Comparison of ENCODE assay signal across 9 mouse cellular contexts in the genomic region with DNA sequence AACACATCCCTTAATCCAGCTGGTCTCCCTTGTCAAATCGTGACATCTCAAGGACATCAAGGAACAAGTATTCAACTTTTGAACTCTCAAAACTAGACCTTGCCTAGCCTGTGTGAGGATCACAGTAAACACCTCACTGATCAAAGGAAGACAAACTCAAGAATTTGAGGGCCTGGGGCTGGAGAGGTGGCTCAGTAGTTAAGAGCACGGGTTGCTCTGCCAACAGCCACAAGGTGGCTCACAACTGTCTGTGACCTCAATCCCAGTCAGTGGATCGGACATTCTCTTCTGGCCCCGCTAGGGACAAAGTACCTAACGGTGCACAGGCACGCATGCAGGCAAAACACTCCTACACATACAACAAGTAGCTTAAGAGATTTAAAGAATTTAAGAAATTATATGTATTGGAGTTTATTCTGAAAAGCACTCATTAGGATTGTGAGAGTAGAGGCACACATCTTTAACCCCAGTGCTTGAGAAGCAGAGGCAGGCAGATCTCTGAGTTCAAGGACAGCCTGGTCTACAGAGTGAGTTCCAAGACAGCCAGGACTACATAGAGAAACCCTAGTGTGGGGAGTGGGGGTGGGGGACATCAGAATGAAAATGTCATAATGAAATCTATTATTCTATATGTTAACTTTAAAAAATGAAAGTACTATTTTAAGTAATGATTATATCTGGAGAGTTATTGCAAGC. TPM values are rescaled to one million over a fixed set of nuclear protein-coding genes. Genes with fewer than 3 reads are reported as not detected.
DNase-seq lines count a peak whose midpoint lies in the region; ATAC-seq and TF ChIP-seq lines count a peak whose summit lies in the region.
"Had no signal": no experiment of that assay in that cellular context is flagged by ENCODE, and none has a peak within 500 bp of the region (broad histone marks: within the 10 kb centered on the region; RNA-seq: fewer than 3 reads in every experiment).

No protein-coding gene starts in this region.

- H3K4me1 ChIP-seq in heart, embryonic 13.5 days, result peaks cover 24% of the 10 kb centered on the region
- peaks cover 6% of the 10 kb centered on the region for H3K4me1 ChIP-seq in heart, embryonic 11.5 days (ENCODE audit: control insufficient read depth, insufficient read depth, low read length)
- H3K4me1 ChIP-seq in ES-E14 (ENCODE audit: control insufficient read depth in 2 of 2, insufficient read depth in 2 of 2, low read length in 2 of 2, poor library complexity in 1 of 2), result peaks cover 0 to 2% of the 10 kb centered on the region in 2 experiments; a peak in 1 of 4 replicates
- H3K4me1 ChIP-seq in forebrain, embryonic 14.5 days (ENCODE audit: control insufficient read depth, insufficient read depth, low read length), result no peaks in the 10 kb centered on the region
- peaks cover 45% of the 10 kb centered on the region for H3K4me1 ChIP-seq in limb, embryonic 10.5 days
- H3K4me1 ChIP-seq: stomach, embryonic 15.5 days had no signal

- H3K36me3 ChIP-seq in heart, embryonic 13.5 days, result peaks cover 17% of the 10 kb centered on the region
- no peaks in the 10 kb centered on the region for H3K36me3 ChIP-seq in heart, embryonic 11.5 days (ENCODE audit: control insufficient read depth, insufficient read depth, low read length)
- H3K36me3 ChIP-seq in ES-E14 (ENCODE audit: control insufficient read depth, insufficient read depth, low read length, poor library complexity, severe bottlenecking), result no peaks in the 10 kb centered on the region; the same call in 1 of the 2 replicates
- H3K36me3 ChIP-seq in forebrain, embryonic 14.5 days (ENCODE audit: control insufficient read depth, insufficient read depth, low read length), result no peaks in the 10 kb centered on the region
- peaks cover 17% of the 10 kb centered on the region for H3K36me3 ChIP-seq in limb, embryonic 10.5 days

- ATAC-seq in heart, embryonic 13.5 days (ENCODE audit: extremely low read depth, insufficient number of reproducible peaks, low FRiP score, low TSS enrichment), result no peak
- no peak for ATAC-seq in heart, embryonic 11.5 days (replicated peaks; ENCODE audit: insufficient number of reproducible peaks, low FRiP score, low TSS enrichment)
- ATAC-seq in forebrain, embryonic 14.5 days, result peak; percentile 71

- H3K27me3 ChIP-seq in heart, embryonic 13.5 days (replicated peaks), result no peaks in the 10 kb centered on the region
- no peaks in the 10 kb centered on the region for H3K27me3 ChIP-seq in heart, embryonic 11.5 days (ENCODE audit: control insufficient read depth, insufficient read depth, low read length)
- H3K27me3 ChIP-seq in forebrain, embryonic 14.5 days (replicated peaks; ENCODE audit: control insufficient read depth, insufficient read depth, low read length), result no peaks in the 10 kb centered on the region
- H3K27me3 ChIP-seq in limb, embryonic 10.5 days (ENCODE audit: low read depth, poor library complexity, severe bottlenecking), result no peaks in the 10 kb centered on the region
- H3K27me3 ChIP-seq: stomach, embryonic 15.5 days had no signal

- peaks cover 12% of the 10 kb centered on the region for H3K9me3 ChIP-seq in heart, embryonic 13.5 days
- H3K9me3 ChIP-seq in heart, embryonic 11.5 days (replicated peaks; ENCODE audit: control insufficient read depth, low read length), result peaks cover 6% of the 10 kb centered on the region; the same call in 1 of the 2 replicates
- H3K9me3 ChIP-seq in ES-E14 (ENCODE audit: control insufficient read depth, insufficient read depth, low read depth, low read length), result no peaks in the 10 kb centered on the region
- H3K9me3 ChIP-seq in forebrain, embryonic 14.5 days (replicated peaks; ENCODE audit: control insufficient read depth, low read length), result peaks cover 5% of the 10 kb centered on the region; the same call in 1 of the 2 replicates
- peaks cover 7% of the 10 kb centered on the region for H3K9me3 ChIP-seq in limb, embryonic 10.5 days (replicated peaks)
- H3K9me3 ChIP-seq: stomach, embryonic 15.5 days had no signal

- H3K27ac ChIP-seq in heart, embryonic 13.5 days (replicated peaks), result no peak overlapping the region; the same call in 1 of the 2 replicates
- H3K27ac ChIP-seq in heart, embryonic 11.5 days (ENCODE audit: low read depth, low read length), result no peak overlapping the region
- H3K27ac ChIP-seq in ES-E14 (ENCODE audit: insufficient read depth, low read depth, low read length, poor library complexity, severe bottlenecking), result no peak overlapping the region
- no peak overlapping the region for H3K27ac ChIP-seq in forebrain, embryonic 14.5 days (ENCODE audit: low read depth, low read length)
- H3K27ac ChIP-seq in limb, embryonic 10.5 days, result peak overlapping the region; percentile 54; the same call in 1 of the 2 replicates
- H3K27ac ChIP-seq: stomach, embryonic 15.5 days had no signal

- WGBS in heart, embryonic 13.5 days, result 44% methylated on average over 6 of the region's 6 CpGs
- WGBS in heart, embryonic 11.5 days (ENCODE audit: insufficient replicate concordance), result 53% methylated on average over 6 of the region's 6 CpGs
- 68% methylated on average over 6 of the region's 6 CpGs for WGBS in forebrain, embryonic 14.5 days
- 63% methylated on average over 6 of the region's 6 CpGs for WGBS in limb, embryonic 10.5 days

- no peak overlapping the region for H3K9ac ChIP-seq in heart, embryonic 13.5 days
- no peak overlapping the region for H3K9ac ChIP-seq in heart, embryonic 11.5 days (ENCODE audit: low read depth, low read length)
- H3K9ac ChIP-seq in ES-E14 (ENCODE audit: insufficient read depth, low read depth, low read length, poor library complexity, severe bottlenecking), result no peak overlapping the region
- no peak overlapping the region for H3K9ac ChIP-seq in forebrain, embryonic 14.5 days (ENCODE audit: low read length)
- H3K9ac ChIP-seq: stomach, embryonic 15.5 days had no signal

- H3K4me3 ChIP-seq in heart, embryonic 13.5 days, result no peak overlapping the region
- H3K4me3 ChIP-seq in heart, embryonic 11.5 days (ENCODE audit: low read depth, low read length), result no peak overlapping the region
- no peak overlapping the region for H3K4me3 ChIP-seq in ES-E14 (ENCODE audit: insufficient read depth in 1 of 2, low read depth in 1 of 2, low read length in 2 of 2, poor library complexity in 1 of 2, severe bottlenecking in 1 of 2)
- H3K4me3 ChIP-seq in forebrain, embryonic 14.5 days (ENCODE audit: low read depth, low read length), result no peak overlapping the region
- no peak overlapping the region for H3K4me3 ChIP-seq in limb, embryonic 10.5 days
- H3K4me3 ChIP-seq: stomach, embryonic 15.5 days had no signal

- 0 out of 2 replicates have a peak overlapping the region, but pooled peaks have one; percentile 3 for H3K4me2 ChIP-seq in heart, embryonic 13.5 days
- no peak overlapping the region for H3K4me2 ChIP-seq in heart, embryonic 11.5 days
- H3K4me2 ChIP-seq in forebrain, embryonic 14.5 days (ENCODE audit: low read length), result no peak overlapping the region
- H3K4me2 ChIP-seq: stomach, embryonic 15.5 days had no signal

- peak; percentile 44 for DNase-seq in ES-E14 (ENCODE audit: low read depth, low spot score)
- no peak for DNase-seq in forebrain, embryonic 14.5 days (ENCODE audit: low spot score)
- peak; percentile 44 for DNase-seq in limb, embryonic 10.5 days (ENCODE audit: low spot score)
- DNase-seq in spleen, adult 12 weeks (ENCODE audit: low spot score), result no peak
- DNase-seq in spleen, adult 18-20 months, result no peak
- DNase-seq in right cerebral cortex, postnatal 14 days, result no peak

- in situ Hi-C loops in ES-E14 (cut with MboI; ENCODE audit: low sequenced_read_pairs in 2 of 2, unreplicated experiment in 2 of 2), result no loop called here

TF ChIP-seq in ES-E14, 5 proteins besides CTCF, POLR2A, EP300 and RAD21:
- TF ChIP-seq ZC3H11A (IDR thresholded peaks at IDR 0.05; ENCODE audit: borderline replicate concordance, low read depth, low read length) (no peak), HCFC1 (IDR thresholded peaks at IDR 0.05; ENCODE audit: borderline replicate concordance, insufficient read depth, low read length) (no peak), MAFK (IDR thresholded peaks at IDR 0.05; ENCODE audit: insufficient read depth, low read depth, low read length) (no peak), CHD2 (IDR thresholded peaks at IDR 0.05; ENCODE audit: low read depth, low read length) (no peak), ZNF384 (IDR thresholded peaks at IDR 0.05; ENCODE audit: low read depth, low read length) (no peak)

RNA-seq across cellular contexts. Expression of a gene that starts 41.2 kb away (rescaled TPM):
- polyA plus RNA-seq in heart, embryonic 13.5 days (2015; fragmentation: Nextera tagmentation; extraction: Ambion mirVana), result 9.6 and 9.7 TPM in 2 replicates
- 12.2 and 12.6 TPM in 2 replicates for polyA plus RNA-seq in heart, embryonic 11.5 days (2014; fragmentation: Nextera tagmentation; extraction: Ambion mirVana)
- 18.3 and 26.5 TPM in 2 replicates for total RNA-seq in ES-E14 (2012; rRNA removed)
- 18.2 and 26.1 TPM in 2 replicates for polyA plus RNA-seq in forebrain, embryonic 14.5 days (2014; fragmentation: Nextera tagmentation; extraction: Ambion mirVana)
- polyA plus RNA-seq in limb, embryonic 10.5 days (2016; fragmentation: Nextera tagmentation; extraction: Ambion mirVana), result 21.1 and 22.3 TPM in 2 replicates

Comparison
In these comparisons a context has a peak if more than half of its experiments do, and no peak if none do; other contexts are left out.
1. DNase-seq: peak in ES-E14 (single experiment) and limb, embryonic 10.5 days (single experiment); none in forebrain, embryonic 14.5 days (single experiment), spleen, adult 12 weeks (single experiment), spleen, adult 18-20 months (0 of 2) and right cerebral cortex, postnatal 14 days (single experiment).